Mouse (Mus musculus): ENCODE data around the gene Flywch2. TPM values are rescaled to one million over a fixed set of nuclear protein-coding genes. Genes with fewer than 3 reads are reported as not detected.

The Flywch2 gene
- polyA plus RNA-seq, 1 experiment from 2014 or later: 33.2 TPM

DNA sequence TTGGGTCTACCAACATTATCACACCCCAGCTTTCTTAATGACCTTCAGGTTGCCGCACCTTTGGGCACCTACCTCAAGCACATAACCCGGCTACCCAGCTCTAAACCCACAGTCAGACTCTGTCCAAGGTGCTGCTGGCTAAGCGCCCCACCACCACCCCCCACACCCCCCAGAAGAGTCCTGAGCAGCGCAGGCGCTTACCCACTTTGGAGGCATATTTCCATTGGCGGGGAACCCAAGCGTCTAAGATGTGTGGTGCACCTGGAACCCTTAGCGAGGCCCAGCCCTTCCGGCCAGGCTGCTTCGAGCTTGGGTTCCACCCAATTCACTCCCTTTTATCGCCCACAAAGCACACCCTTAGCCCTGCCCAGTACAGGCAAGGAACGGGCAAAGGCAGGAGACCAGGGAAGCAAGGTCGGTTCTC, 45.3 kb downstream of the Flywch2 start, which contains the start of gene Paqr4:
Gene Paqr4 (minus strand): TSS at position 270 of the 424 bp plus-strand sequence.
- Histone ChIP-seq H3K27me3 (replicated peaks; ENCODE audit: control insufficient read depth, insufficient read depth, low read length) (peaks cover 47% of the 10 kb centered on the region), H3K9me3 (ENCODE audit: control insufficient read depth, low read length) (no peaks in the 10 kb centered on the region), H3K9ac (replicated peaks; ENCODE audit: low read depth, low read length) (peak within 1 kb of the TSS; percentile 80), H3K4me3 (replicated peaks; ENCODE audit: low read length) (peak within 1 kb of the TSS; percentile 82), H3K4me2 (ENCODE audit: low read length) (peak within 1 kb of the TSS; percentile 96), H3K27ac (ENCODE audit: low read length) (peak within 1 kb of the TSS; percentile 48), H3K36me3 (ENCODE audit: control insufficient read depth, insufficient read depth) (peaks cover 6% of the 10 kb centered on the region; the same call in 1 of the 2 replicates), H3K4me1 (replicated peaks; ENCODE audit: control insufficient read depth, insufficient read depth, low read length) (peaks cover 40% of the 10 kb centered on the region)
- peak; percentile 11 for ATAC-seq
- 10% methylated on average over 13 of the region's 13 CpGs for WGBS

DNA sequence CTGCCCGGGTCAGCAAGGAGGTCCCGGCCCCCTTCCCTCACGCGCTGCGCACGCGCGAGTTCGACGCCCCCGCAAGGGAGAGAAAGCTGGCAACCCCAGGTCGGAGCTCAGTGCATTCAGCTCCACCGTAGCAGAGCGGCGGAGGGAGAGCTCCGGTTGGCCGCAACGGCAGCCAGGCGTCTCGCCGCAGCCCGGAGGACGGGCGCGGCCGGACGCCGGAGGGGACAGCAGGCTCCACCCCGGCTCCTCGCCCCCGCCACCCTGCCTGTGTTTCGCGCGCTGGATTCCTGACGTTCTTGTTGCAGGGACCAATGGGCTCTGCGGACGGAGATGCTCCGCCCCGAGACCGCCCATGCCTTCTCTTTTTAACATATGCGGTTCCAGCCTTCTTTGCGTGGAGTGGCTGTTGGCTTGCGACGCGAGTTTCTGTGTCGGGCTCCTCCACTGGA, 45.7 kb downstream of the Flywch2 start:
- H3K4me3 ChIP-seq (replicated peaks; ENCODE audit: low read length): peak overlapping the region; percentile 82
- H3K4me1 ChIP-seq (replicated peaks; ENCODE audit: control insufficient read depth, insufficient read depth, low read length): peaks cover 37% of the 10 kb centered on the region
- peaks cover 6% of the 10 kb centered on the region; the same call in 1 of the 2 replicates for H3K36me3 ChIP-seq (ENCODE audit: control insufficient read depth, insufficient read depth)
- H3K4me2 ChIP-seq (ENCODE audit: low read length): peak overlapping the region; percentile 96
- peak; percentile 93 for ATAC-seq
- H3K9me3 ChIP-seq (ENCODE audit: control insufficient read depth, low read length): no peaks in the 10 kb centered on the region
- WGBS: 0% methylated on average over 46 of the region's 46 CpGs
- peaks cover 45% of the 10 kb centered on the region for H3K27me3 ChIP-seq (replicated peaks; ENCODE audit: control insufficient read depth, insufficient read depth, low read length)
- H3K9ac ChIP-seq (replicated peaks; ENCODE audit: low read depth, low read length): peak overlapping the region; percentile 80
- peak overlapping the region; percentile 48 for H3K27ac ChIP-seq (ENCODE audit: low read length)

- Histone ChIP-seq H3K4me1 (replicated peaks; ENCODE audit: control insufficient read depth, insufficient read depth, low read length) (peaks cover 33% of the 10 kb centered on the region), H3K36me3 (ENCODE audit: control insufficient read depth, insufficient read depth) (peaks cover 6% of the 10 kb centered on the region; the same call in 1 of the 2 replicates), H3K4me3 (replicated peaks; ENCODE audit: low read length) (peak overlapping the region; percentile 82), H3K27me3 (replicated peaks; ENCODE audit: control insufficient read depth, insufficient read depth, low read length) (peaks cover 38% of the 10 kb centered on the region), H3K4me2 (ENCODE audit: low read length) (peak overlapping the region; percentile 96), H3K9me3 (ENCODE audit: control insufficient read depth, low read length) (no peaks in the 10 kb centered on the region), H3K9ac (replicated peaks; ENCODE audit: low read depth, low read length) (peak overlapping the region; percentile 80), H3K27ac (ENCODE audit: low read length) (peak overlapping the region; percentile 48)
- ATAC-seq: peak; percentile 32
- under 1% methylated on average over 48 of the region's 48 CpGs for WGBS
Observed at GRCm38 (mm10) chr17:23739202-23740135, 46.4 kb downstream of the Flywch2 start.

DNA sequence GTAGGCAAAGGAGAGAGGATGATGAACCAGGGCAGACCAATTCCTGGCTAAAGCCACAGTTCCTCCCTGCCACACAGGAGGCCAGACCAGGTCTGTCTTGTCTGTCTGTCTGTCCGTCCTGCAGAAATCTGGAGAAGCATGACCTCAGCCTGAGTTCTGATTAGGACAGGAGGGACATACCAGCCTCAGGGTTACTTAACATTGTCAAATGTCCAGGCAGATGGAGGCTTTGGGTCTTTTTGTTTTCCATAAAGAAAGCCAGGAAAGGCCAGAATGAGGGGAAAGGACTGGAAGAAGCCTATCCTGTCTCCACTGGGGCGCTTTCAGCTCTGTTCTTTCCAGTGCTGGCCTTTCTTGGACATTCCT, 47.1 kb downstream of the Flywch2 start:
- WGBS: 24% methylated on average over 2 of the region's 2 CpGs
- Histone ChIP-seq H3K9me3 (ENCODE audit: control insufficient read depth, low read length) (no peaks in the 10 kb centered on the region), H3K27me3 (replicated peaks; ENCODE audit: control insufficient read depth, insufficient read depth, low read length) (peaks cover 34% of the 10 kb centered on the region), H3K9ac (replicated peaks; ENCODE audit: low read depth, low read length) (peak overlapping the region; percentile 80; the same call in 1 of the 2 replicates), H3K4me1 (replicated peaks; ENCODE audit: control insufficient read depth, insufficient read depth, low read length) (peaks cover 33% of the 10 kb centered on the region), H3K36me3 (ENCODE audit: control insufficient read depth, insufficient read depth) (peaks cover 6% of the 10 kb centered on the region; the same call in 1 of the 2 replicates), H3K27ac (ENCODE audit: low read length) (no peak overlapping the region), H3K4me3 (replicated peaks; ENCODE audit: low read length) (peak overlapping the region; percentile 82), H3K4me2 (ENCODE audit: low read length) (peak overlapping the region; percentile 96)
- no peak for ATAC-seq

- Histone ChIP-seq H3K9me3 (ENCODE audit: control insufficient read depth, low read length) (no peaks in the 10 kb centered on the region), H3K4me2 (ENCODE audit: low read length) (no peak overlapping the region), H3K27ac (ENCODE audit: low read length) (no peak overlapping the region), H3K9ac (replicated peaks; ENCODE audit: low read depth, low read length) (no peak overlapping the region), H3K4me1 (replicated peaks; ENCODE audit: control insufficient read depth, insufficient read depth, low read length) (peaks cover 33% of the 10 kb centered on the region), H3K27me3 (replicated peaks; ENCODE audit: control insufficient read depth, insufficient read depth, low read length) (peaks cover 23% of the 10 kb centered on the region), H3K4me3 (replicated peaks; ENCODE audit: low read length) (no peak overlapping the region), H3K36me3 (ENCODE audit: control insufficient read depth, insufficient read depth) (peaks cover 6% of the 10 kb centered on the region; the same call in 1 of the 2 replicates)
- ATAC-seq: no peak
- 58% methylated on average over 15 of the region's 15 CpGs for WGBS
Observed at GRCm38 (mm10) chr17:23737493-23738445, 48.1 kb downstream of the Flywch2 start.

DNA sequence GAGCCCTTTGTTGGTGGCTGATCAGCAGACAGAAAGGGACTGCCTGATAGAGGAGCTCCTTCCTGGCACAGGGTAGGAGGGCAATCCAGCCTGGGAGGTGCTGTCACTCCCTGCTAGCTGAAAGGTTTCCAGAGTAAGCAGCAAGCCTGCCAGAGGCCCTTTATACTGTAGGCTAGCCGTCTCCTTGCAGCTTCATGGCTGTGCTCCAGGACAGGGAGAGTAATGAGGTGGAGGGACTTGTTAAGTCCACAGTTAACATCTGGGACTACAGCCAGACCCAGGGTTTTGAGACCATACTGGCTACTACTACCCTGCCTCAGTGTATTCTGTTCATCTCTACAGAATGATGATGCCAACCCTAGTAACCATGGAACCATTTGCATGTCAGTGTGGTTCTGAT, 51.5 kb downstream of the Flywch2 start:
- 0 out of 2 replicates have a peak, but pooled peaks have one; percentile 7 for ATAC-seq
- WGBS: 87% methylated on average over 1 of the region's 1 CpGs

DNA sequence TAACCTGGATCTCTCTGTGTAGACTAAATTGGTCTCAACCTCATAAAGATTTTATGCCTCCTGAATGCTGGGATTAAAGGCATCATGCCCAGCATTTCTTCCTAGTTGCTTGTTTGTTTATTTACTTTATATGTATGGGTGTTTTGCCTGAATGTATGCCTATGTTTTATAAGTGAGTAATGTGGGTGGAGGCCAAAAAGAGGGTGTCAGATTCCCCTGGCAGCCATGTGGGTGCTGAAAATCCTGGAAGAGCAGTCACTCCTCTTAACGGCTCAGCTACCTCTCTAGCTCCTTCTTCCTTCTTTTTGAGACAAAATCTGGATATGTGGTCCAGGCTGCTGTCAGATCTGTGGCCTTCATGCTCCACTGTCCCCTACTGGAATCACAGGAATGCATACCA, 55.4 kb downstream of the Flywch2 start:
- H3K27ac ChIP-seq (ENCODE audit: low read length): no peak overlapping the region
- peaks cover 6% of the 10 kb centered on the region; the same call in 1 of the 2 replicates for H3K4me1 ChIP-seq (replicated peaks; ENCODE audit: control insufficient read depth, insufficient read depth, low read length)
- no peak overlapping the region for H3K4me2 ChIP-seq (ENCODE audit: low read length)
- H3K9me3 ChIP-seq (ENCODE audit: control insufficient read depth, low read length): no peaks in the 10 kb centered on the region
- 52% methylated on average over 1 of the region's 1 CpGs for WGBS
- no peaks in the 10 kb centered on the region for H3K27me3 ChIP-seq (replicated peaks; ENCODE audit: control insufficient read depth, insufficient read depth, low read length)
- ATAC-seq: no peak
- no peak overlapping the region for H3K4me3 ChIP-seq (replicated peaks; ENCODE audit: low read length)
- H3K9ac ChIP-seq (replicated peaks; ENCODE audit: low read depth, low read length): no peak overlapping the region
- no peaks in the 10 kb centered on the region for H3K36me3 ChIP-seq (ENCODE audit: control insufficient read depth, insufficient read depth)

More for the DNA sequence above, 51.5 kb downstream of the Flywch2 start:
- no peak overlapping the region for H3K4me3 ChIP-seq (replicated peaks; ENCODE audit: low read length)
- no peaks in the 10 kb centered on the region for H3K9me3 ChIP-seq (ENCODE audit: control insufficient read depth, low read length)
- H3K4me2 ChIP-seq (ENCODE audit: low read length): no peak overlapping the region
- peaks cover 18% of the 10 kb centered on the region for H3K4me1 ChIP-seq (replicated peaks; ENCODE audit: control insufficient read depth, insufficient read depth, low read length)
- no peak overlapping the region for H3K9ac ChIP-seq (replicated peaks; ENCODE audit: low read depth, low read length)
- H3K27ac ChIP-seq (ENCODE audit: low read length): no peak overlapping the region
- H3K27me3 ChIP-seq (replicated peaks; ENCODE audit: control insufficient read depth, insufficient read depth, low read length): no peaks in the 10 kb centered on the region
- peaks cover 6% of the 10 kb centered on the region; the same call in 1 of the 2 replicates for H3K36me3 ChIP-seq (ENCODE audit: control insufficient read depth, insufficient read depth)
